Mouse (Mus musculus): Measurements from ENCODE around the gene Kdelr2.

Gene Kdelr2

GRCm38 (mm10) chr5:143471165-143471546, 67.5 kb downstream of the Kdelr2 start:
- DNase-seq (ENCODE audit: low read depth, low spot score), result no peak
